Mouse (Mus musculus) olfactory bulb, adult 2 months (tissue): ENCODE measurements around the gene Apbb2.

Source experiments
- CTCF ChIP-seq: fragments of 200-500 bp; IDR thresholded peaks from 2 replicates; pipeline ENCODE4 v1.5.1; 2012; ENCODE audit warnings: low read depth, mild to moderate bottlenecking, low read length, moderate library complexity; ENCODE audit not compliant: insufficient read depth
- POLR2A ChIP-seq: fragments of 200-500 bp; IDR thresholded peaks from 2 replicates; pipeline ENCODE4 v1.6.1; 2012; ENCODE audit warnings: mild to moderate bottlenecking, low read depth, low read length, moderate library complexity; ENCODE audit not compliant: insufficient read depth

GRCm38 (mm10) chr5:66378968-66379367 is 239.6 kb downstream of the Apbb2 start:
- TF ChIP-seq CTCF: no peak
- TF ChIP-seq POLR2A: no peak
